Mouse (Mus musculus): ENCODE measurements around the gene Il12rb1.

- TF ChIP-seq MYOD1 (IDR thresholded peaks at IDR 0.05; ENCODE audit: control insufficient read depth in 1 of 3, insufficient read length in 2 of 3, low read depth in 2 of 3) = no peak
- TF ChIP-seq POLR2A (IDR thresholded peaks at IDR 0.05; ENCODE audit: insufficient read length, low read depth) = no peak
- TF ChIP-seq E2F4 (IDR thresholded peaks at IDR 0.05; ENCODE audit: insufficient read depth) = no peak
- no peak for TF ChIP-seq TCF12 (IDR thresholded peaks at IDR 0.05; ENCODE audit: insufficient read depth, poor library complexity, severe bottlenecking)
- TF ChIP-seq MAX (IDR thresholded peaks at IDR 0.05; ENCODE audit: low read depth) = no peak
- TF ChIP-seq CEBPB (IDR thresholded peaks at IDR 0.05; ENCODE audit: insufficient read depth, poor library complexity, severe bottlenecking) = no peak
- TF ChIP-seq MYOG (IDR thresholded peaks at IDR 0.05; ENCODE audit: control insufficient read depth in 1 of 3, insufficient read depth in 1 of 3, insufficient read length in 2 of 3, low read depth in 2 of 3) = no peak
- TF ChIP-seq POLR2AphosphoS2 (IDR thresholded peaks at IDR 0.05; ENCODE audit: insufficient read length, low read depth) = no peak
- TF ChIP-seq TCF3 (IDR thresholded peaks at IDR 0.05; ENCODE audit: insufficient read length, low read depth) = no peak
- no peak for TF ChIP-seq USF1 (IDR thresholded peaks at IDR 0.05; ENCODE audit: low read depth)
These were observed 33.0 kb upstream of the Il12rb1 start for GRCm38 (mm10) chr8:70775227-70775626.

Data from myocyte (in vitro differentiated cells).